ENCODE assay signal across 19 mouse cellular contexts in genomic region chr5:128913820-128914219, GRCm38 (mm10). TPM values are rescaled to one million over a fixed set of nuclear protein-coding genes. Genes with fewer than 3 reads are reported as not detected.
DNase-seq lines count a peak whose midpoint lies in the region; ATAC-seq and TF ChIP-seq lines count a peak whose summit lies in the region.
"Had no signal": no experiment of that assay in that cellular context is flagged by ENCODE, and none has a peak within 500 bp of the region (broad histone marks: within the 10 kb centered on the region; RNA-seq: fewer than 3 reads in every experiment).

No protein-coding gene starts in this region.

- H3K9ac ChIP-seq in intestine, postnatal 0 days (ENCODE audit: low read depth, low read length): no peak overlapping the region
- no peak overlapping the region for H3K9ac ChIP-seq in intestine, embryonic 16.5 days (ENCODE audit: low read depth, low read length)
- H3K9ac ChIP-seq: embryonic facial prominence, embryonic 13.5 days; forebrain, embryonic 12.5 days; heart, embryonic 12.5 days had no signal

- no peak for ATAC-seq in intestine, postnatal 0 days
- no peak for ATAC-seq in intestine, embryonic 16.5 days
- ATAC-seq: forebrain, embryonic 16.5 days; hindbrain, embryonic 16.5 days; Patski had no signal

- H3K4me1 ChIP-seq in intestine, postnatal 0 days (replicated peaks; ENCODE audit: control insufficient read depth, insufficient read depth, low read length): no peaks in the 10 kb centered on the region
- no peaks in the 10 kb centered on the region for H3K4me1 ChIP-seq in intestine, embryonic 16.5 days (ENCODE audit: control insufficient read depth, insufficient read depth, low read length)
- H3K4me1 ChIP-seq in E14TG2a.4 (replicated peaks; ENCODE audit: low read depth, low read length): peaks cover 18% of the 10 kb centered on the region
- H3K4me1 ChIP-seq: embryonic facial prominence, embryonic 13.5 days had no signal

- TF ChIP-seq CTCF in intestine, postnatal 0 days (IDR thresholded peaks at IDR 0.05; ENCODE audit: low read depth): 0 out of 2 replicates have a peak, but pooled peaks have one; percentile 2
- peak; percentile 85 for TF ChIP-seq CTCF in E14TG2a.4 (conservative IDR thresholded peaks at IDR 0.05; ENCODE audit: low read length)
- TF ChIP-seq CTCF in brain, embryonic 14.5 days (IDR thresholded peaks at IDR 0.05; ENCODE audit: borderline replicate concordance, extremely low read depth, insufficient read depth, insufficient read length): peak; percentile 8; the same call in 1 of the 2 replicates

- no peak overlapping the region for H3K4me2 ChIP-seq in intestine, postnatal 0 days (replicated peaks; ENCODE audit: low read depth)
- H3K4me2 ChIP-seq in intestine, embryonic 16.5 days (ENCODE audit: low read depth, low read length): no peak overlapping the region
- H3K4me2 ChIP-seq: embryonic facial prominence, embryonic 13.5 days; forebrain, embryonic 12.5 days; heart, embryonic 12.5 days had no signal

- 77% methylated on average over 3 of the region's 3 CpGs for WGBS in intestine, postnatal 0 days
- WGBS in intestine, embryonic 16.5 days: 78% methylated on average over 3 of the region's 3 CpGs

- peak; percentile 44 for DNase-seq in ES-CJ7 (ENCODE audit: low read depth, low spot score)
- DNase-seq in brain, embryonic 14.5 days (ENCODE audit: low read depth): no peak
- no peak for DNase-seq in cerebellum, adult 9-10 months
- DNase-seq: adrenal gland, adult 8-10 months; adrenal gland, postnatal 36 days; cerebellum, adult 11-12 months; cerebellum, adult 9-11 months; cerebellum, postnatal 36 days; gastrocnemius, postnatal 10 days had no signal

- no peak overlapping the region for H3K4me3 ChIP-seq in intestine, postnatal 0 days (ENCODE audit: low read depth, low read length)
- no peak overlapping the region for H3K4me3 ChIP-seq in intestine, embryonic 16.5 days (ENCODE audit: low read length)
- H3K4me3 ChIP-seq in E14TG2a.4 (replicated peaks; ENCODE audit: low read length): no peak overlapping the region
- H3K4me3 ChIP-seq: embryonic facial prominence, embryonic 13.5 days; forebrain, embryonic 12.5 days; heart, embryonic 12.5 days had no signal

- TF ChIP-seq POLR2A in brain, embryonic 14.5 days (IDR thresholded peaks at IDR 0.05; ENCODE audit: borderline replicate concordance, extremely low read depth, insufficient read depth, insufficient read length, poor library complexity, severe bottlenecking): no peak

- no peaks in the 10 kb centered on the region for H3K9me3 ChIP-seq in intestine, postnatal 0 days (ENCODE audit: control insufficient read depth)
- H3K9me3 ChIP-seq in intestine, embryonic 16.5 days (ENCODE audit: control insufficient read depth, low read length): no peaks in the 10 kb centered on the region
- H3K9me3 ChIP-seq in E14TG2a.4 (ENCODE audit: low read length): peaks cover 4% of the 10 kb centered on the region
- H3K9me3 ChIP-seq: embryonic facial prominence, embryonic 13.5 days had no signal

- H3K36me3 ChIP-seq in intestine, postnatal 0 days (ENCODE audit: control insufficient read depth, insufficient read depth): no peaks in the 10 kb centered on the region
- no peaks in the 10 kb centered on the region for H3K36me3 ChIP-seq in intestine, embryonic 16.5 days (ENCODE audit: control insufficient read depth, insufficient read depth, low read length)
- no peaks in the 10 kb centered on the region for H3K36me3 ChIP-seq in E14TG2a.4 (ENCODE audit: insufficient read depth, low read length)
- H3K36me3 ChIP-seq: embryonic facial prominence, embryonic 13.5 days; forebrain, embryonic 12.5 days; heart, embryonic 12.5 days had no signal

- no peaks in the 10 kb centered on the region for H3K27me3 ChIP-seq in intestine, postnatal 0 days (replicated peaks; ENCODE audit: control insufficient read depth, insufficient read depth, low read length)
- H3K27me3 ChIP-seq in intestine, embryonic 16.5 days (replicated peaks; ENCODE audit: control insufficient read depth, insufficient read depth, low read length): no peaks in the 10 kb centered on the region
- H3K27me3 ChIP-seq in E14TG2a.4 (ENCODE audit: insufficient read depth, low read length): no peaks in the 10 kb centered on the region
- H3K27me3 ChIP-seq: CH12.LX; embryonic facial prominence, embryonic 13.5 days; forebrain, embryonic 12.5 days; heart, embryonic 12.5 days; Patski had no signal

- H3K27ac ChIP-seq in intestine, postnatal 0 days (ENCODE audit: low read depth, low read length): no peak overlapping the region
- H3K27ac ChIP-seq in intestine, embryonic 16.5 days (ENCODE audit: low read length): no peak overlapping the region
- H3K27ac ChIP-seq: embryonic facial prominence, embryonic 13.5 days; forebrain, embryonic 12.5 days had no signal

RNA-seq across cellular contexts. Expression of gene Rimbp2, which starts 39.5 kb away (rescaled TPM):
- polyA plus RNA-seq in intestine, postnatal 0 days (2015; fragmentation: Nextera tagmentation; extraction: Ambion mirVana): 0.13 and 0.34 TPM in 2 replicates
- polyA plus RNA-seq in intestine, embryonic 16.5 days (2015; fragmentation: Nextera tagmentation; extraction: Ambion mirVana): 0.67 and 0.84 TPM in 2 replicates
- polyA plus RNA-seq in brain, embryonic 14.5 days (2012; rRNA removed): 20.9 and 32.0 TPM in 2 replicates
- polyA plus RNA-seq: Patski had no signal

Comparison
In these comparisons a context has a peak if more than half of its experiments do, and no peak if none do; other contexts are left out.
1. CTCF ChIP-seq: peak in every context shown above with its lines; median percentile 85 in E14TG2a.4; 8 in brain, embryonic 14.5 days; 2 in intestine, postnatal 0 days.
2. RNA of gene Rimbp2, which starts 39.5 kb away (polyA plus RNA-seq): 20.9 to 32.0 TPM in brain, embryonic 14.5 days; 0.67 to 0.84 TPM in intestine, embryonic 16.5 days and 0.13 to 0.34 TPM in intestine, postnatal 0 days; every median in the first group is over 10 times any median in the second.